Mouse (Mus musculus) adrenal gland, postnatal 25 days (tissue): ENCODE measurements around the gene Lrrc49. TPM values are rescaled to one million over a fixed set of nuclear protein-coding genes. Genes with fewer than 3 reads are reported as not detected.

Experiments
- DNase-seq: peaks from one replicate; pipeline ENCODE4 v3.0.0; 2021; ENCODE audit warnings: mixed read lengths
- long read RNA-seq: library from polyadenylated mRNA; stranded (forward); transcript quantifications from one replicate; pipeline ENCODE4 v2.0.0, GENCODE M21; 2021
- total RNA-seq: library from RNA; stranded (reverse); gene quantifications from 2 replicates; pipeline ENCODE4 v1.2.3, GENCODE M21; 2021

Gene Lrrc49
- total RNA-seq = 17.4 and 25.7 TPM in 2 replicates
- long read RNA-seq, partial matches to known transcripts = 5 of 9 reads
- long read RNA-seq, other reads (novel, unspliced or antisense) = 1 of 9 reads

DNA sequence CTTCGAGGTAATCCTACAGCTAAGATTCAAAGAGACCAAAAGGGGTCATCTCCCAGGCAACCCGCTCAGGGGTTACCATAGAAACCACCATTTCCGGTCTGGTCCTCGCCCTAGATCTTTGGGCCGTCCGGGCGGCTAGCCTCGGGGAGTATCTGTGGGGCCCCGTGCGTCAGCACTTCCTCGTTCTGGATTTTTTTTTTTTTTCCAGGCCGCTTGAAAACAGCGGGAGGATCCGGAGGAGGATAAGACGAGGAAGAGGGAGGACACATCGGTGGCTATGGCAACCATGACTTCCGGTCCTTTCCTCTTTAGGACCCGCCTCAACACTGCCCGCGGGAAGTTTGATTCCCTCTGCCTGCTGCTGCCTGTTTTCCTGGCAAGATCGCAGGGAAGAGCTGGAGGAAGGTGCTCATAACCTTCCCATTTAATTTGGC, at the start of gene Lrrc49:
Gene Lrrc49 (minus strand): TSS at position 268 of the 434 bp plus-strand sequence.
- peak; percentile 88 for DNase-seq

DNA sequence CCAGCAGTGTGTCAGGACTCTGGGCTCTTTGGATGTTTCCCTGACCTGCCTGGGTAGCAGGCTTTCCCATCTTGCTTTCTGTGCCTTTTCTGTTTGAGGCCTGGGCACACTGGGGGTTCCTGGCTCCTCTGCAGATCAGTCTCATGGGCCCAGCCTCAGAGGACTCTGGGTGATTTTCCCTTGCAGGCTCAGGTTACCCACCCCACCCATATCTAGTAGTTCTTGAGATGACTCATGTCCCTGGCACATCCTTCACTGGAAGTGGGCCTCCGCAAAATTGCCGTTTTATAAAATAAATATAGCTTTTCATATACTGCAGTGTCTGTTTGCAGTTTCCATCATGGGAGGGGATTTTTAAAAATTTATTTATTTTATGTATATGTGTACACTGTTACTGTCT, 46.4 kb upstream of the Lrrc49 start:
- no peak for DNase-seq

- no peak for DNase-seq
Measured at GRCm38 (mm10) chr9:60724968-60725367, 37.0 kb upstream of the Lrrc49 start.

GRCm38 (mm10) chr9:60719687-60720086, 31.7 kb upstream of the Lrrc49 start:
- DNase-seq = no peak

- peak; percentile 40 for DNase-seq
Measured at GRCm38 (mm10) chr9:60718284-60718683, 30.3 kb upstream of the Lrrc49 start.

- DNase-seq = no peak
Measured at GRCm38 (mm10) chr9:60715828-60716227, 27.9 kb upstream of the Lrrc49 start.

DNA sequence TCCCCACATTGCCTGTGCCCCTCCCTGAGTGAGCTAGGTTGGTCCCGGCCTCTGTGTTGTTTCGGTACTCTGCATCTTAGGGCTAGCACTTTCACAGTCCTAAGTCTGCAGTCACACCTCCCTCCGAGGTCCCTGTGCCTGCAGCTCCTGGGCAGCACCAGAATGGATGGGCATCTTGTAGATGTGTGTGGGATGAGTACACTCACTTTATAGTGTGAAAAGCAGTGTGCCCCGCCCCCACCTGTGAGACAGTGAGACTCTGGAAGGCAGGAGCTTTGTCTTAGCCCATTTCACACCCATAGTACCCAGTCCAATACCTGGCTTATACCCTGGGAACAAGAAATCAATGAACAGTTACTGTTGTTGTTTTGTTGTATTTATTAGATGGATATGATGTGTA, 27.3 kb upstream of the Lrrc49 start:
- DNase-seq = no peak

- DNase-seq = no peak
Measured at GRCm38 (mm10) chr9:60714191-60714590, 26.2 kb upstream of the Lrrc49 start.

DNA sequence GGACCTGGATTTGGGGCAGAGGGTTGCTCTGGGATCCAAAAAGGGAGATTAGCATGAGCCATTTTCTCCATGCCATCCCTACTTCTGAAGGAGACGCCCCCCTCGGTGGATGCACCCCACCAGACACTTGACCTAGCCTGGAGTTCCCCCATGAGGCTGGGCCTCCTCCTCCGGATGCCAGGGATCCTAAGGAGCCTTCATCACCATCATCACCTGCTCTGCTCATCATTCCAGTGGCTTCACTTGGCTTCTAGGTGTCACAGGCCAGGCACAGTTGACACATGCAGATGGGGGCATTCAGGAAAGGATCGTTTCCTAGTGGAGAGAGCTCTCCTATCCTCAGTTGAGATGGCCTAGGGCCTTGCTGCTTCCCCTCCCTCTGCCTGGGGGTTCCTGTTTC, 25.7 kb upstream of the Lrrc49 start:
- no peak for DNase-seq

GRCm38 (mm10) chr9:60712771-60713541, 25.0 kb upstream of the Lrrc49 start, which contains the start of gene Larp6:
Gene Larp6, plus strand, starts transcription at chr9:60712989.
- peak; percentile 48 for DNase-seq

DNA sequence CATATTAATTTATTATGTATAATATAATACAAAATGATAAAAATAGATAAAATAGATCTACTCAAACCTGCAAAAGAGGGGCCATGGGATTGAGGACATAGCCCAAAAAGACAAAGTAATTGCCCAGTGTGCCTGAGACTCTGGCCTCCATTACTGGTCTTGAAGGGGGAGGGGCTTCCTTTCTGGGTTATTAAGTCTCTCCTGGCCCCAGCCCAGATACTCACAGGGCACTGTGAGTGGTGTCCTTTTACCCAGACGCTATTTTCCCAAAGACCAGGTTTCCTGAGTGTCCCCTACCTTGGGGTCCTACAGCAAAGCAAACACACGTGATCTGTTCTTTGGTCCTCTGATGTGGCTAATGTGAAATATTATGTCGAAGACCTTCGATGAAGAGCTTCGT, 24.1 kb upstream of the Lrrc49 start:
- DNase-seq = no peak

GRCm38 (mm10) chr9:60709721-60710120, 21.8 kb upstream of the Lrrc49 start:
- no peak for DNase-seq

GRCm38 (mm10) chr9:60708606-60709005, 20.6 kb upstream of the Lrrc49 start:
- DNase-seq = no peak

DNA sequence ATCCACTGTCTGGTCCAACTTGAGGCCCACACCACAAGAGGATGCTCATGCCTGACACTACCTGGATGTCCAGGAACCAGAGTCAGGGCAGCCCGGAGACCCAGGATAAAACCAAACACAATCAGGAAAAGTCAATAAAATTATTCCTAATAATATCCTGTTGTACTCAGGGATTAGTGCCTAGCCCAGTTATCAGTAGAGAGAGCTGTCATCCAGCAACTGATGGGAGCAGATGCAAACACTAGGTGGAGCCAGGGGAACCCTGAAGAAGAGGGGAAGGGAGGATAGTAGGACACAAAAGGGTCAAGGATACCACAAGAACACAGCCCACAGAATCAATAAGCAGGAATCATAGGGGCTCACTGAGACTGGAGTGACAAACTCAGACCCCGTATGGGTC, 19.6 kb upstream of the Lrrc49 start:
- DNase-seq = no peak

GRCm38 (mm10) chr9:60699581-60700231, 11.7 kb upstream of the Lrrc49 start:
- DNase-seq = no peak

DNA sequence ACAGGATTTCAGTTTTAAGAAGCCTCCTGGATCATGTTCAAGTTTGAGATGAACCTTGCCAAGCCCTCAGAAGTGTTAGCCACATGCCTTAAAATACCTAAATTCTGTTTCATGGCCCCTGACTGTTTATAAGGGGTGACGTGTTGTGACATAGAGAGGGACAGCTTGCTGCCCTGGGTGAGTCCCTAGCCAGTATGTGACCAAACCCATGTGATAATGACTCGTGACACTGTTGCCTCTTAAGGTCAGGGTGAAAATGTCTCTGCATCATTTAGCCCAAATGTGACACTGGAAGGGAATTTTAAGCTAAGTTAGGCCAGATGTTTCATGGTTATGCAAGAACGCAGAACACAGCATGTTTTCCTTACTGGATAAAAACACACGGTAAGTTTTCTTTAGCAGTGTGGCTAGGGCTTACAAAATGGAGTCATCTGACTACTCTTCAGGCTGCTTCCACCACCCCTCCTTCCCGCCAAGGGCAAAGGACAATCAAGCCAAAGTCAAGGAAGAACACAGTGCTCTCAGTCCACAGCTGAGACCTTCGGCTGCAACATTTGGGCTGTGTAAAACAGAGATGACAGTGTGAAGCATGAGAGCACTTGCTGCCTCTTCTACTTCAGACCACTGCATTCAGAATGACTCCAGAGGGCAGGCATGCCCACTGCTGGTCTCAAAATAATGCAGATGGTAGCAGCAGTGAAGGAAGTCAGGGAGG, 8.5 kb upstream of the Lrrc49 start:
- DNase-seq = no peak

DNA sequence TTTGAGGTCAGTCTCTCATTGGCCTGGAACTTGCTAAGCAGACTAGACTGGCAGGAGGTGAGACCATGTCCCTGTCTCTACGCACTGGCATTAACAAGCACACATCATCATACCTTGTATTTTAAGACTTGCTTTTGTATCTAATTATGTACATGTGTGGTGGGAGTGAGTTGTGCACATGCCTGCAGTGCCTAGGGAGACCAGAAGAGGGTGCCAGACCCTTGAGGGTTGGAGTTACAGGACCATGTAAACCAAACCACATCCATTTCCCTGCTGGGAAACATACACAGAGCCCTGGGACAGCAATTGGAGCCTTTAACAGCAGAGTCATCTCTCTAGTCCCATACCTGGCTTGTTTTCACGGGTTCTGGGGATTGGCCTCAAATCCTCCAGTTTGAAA, 6.0 kb upstream of the Lrrc49 start:
- DNase-seq = peak; percentile 22

GRCm38 (mm10) chr9:60692624-60693023, 4.7 kb upstream of the Lrrc49 start:
- peak; percentile 39 for DNase-seq

DNA sequence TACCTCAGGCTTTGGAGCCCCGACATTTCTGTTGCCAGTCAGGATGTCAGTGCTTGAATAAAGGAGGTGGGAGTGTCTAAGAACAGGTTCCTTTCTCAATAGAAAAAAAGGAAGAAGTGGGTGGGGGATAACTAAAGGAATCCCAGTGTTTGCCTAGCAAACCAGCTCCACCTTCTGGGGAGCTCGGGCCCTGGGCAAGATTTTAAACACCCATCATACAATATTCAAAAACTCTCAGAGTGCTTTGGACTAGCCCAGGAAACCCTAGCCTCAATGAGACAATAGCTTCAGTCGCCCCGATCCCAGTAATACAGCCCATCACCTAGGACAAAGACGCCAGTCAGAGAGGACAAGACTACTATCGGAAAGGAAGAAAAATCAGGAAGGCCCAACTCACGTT, 543 bp downstream of the Lrrc49 start:
- no peak for DNase-seq

DNA sequence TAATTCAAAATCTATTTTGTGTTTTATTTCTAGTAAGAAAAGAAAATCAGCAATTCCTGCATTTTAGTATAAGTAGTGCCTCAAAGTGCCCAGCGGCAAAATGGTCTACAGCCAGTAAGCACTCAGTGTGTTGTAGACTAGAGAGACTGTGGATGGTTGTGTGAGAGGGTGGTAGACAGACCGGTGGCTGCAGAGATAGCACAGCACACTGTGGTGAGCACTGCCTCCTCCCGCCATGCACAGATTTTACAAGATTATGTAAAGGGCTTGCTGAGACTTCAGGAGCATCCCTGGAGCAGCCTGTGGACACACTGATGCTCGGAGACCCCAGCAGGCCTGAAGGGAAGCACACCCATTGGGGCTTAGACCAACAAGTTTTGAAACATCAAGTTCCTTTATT, 5.2 kb downstream of the Lrrc49 start:
- no peak for DNase-seq

DNA sequence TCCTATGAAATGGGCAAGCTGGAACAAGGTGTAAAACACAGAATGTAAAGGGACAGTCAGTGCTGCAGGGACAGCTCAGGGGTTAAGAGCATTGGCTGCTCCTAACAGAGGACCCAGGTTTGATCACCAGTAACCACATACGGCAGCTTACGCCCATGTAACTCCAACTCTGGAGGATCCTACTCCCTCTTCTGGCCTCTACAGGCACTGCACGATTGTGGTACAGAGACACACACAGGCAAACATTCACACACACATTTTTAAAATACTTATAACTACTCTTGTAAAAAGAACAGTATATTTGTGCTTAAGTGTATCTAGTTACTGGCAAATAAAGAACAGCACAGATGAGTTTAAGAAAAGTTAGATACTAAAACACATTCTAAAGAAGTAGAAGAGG, 7.0 kb downstream of the Lrrc49 start:
- no peak for DNase-seq

GRCm38 (mm10) chr9:60678913-60679312, 9.0 kb downstream of the Lrrc49 start:
- DNase-seq = no peak

- no peak for DNase-seq
Measured at GRCm38 (mm10) chr9:60676429-60676828, 11.5 kb downstream of the Lrrc49 start.
